Mouse (Mus musculus) embryonic facial prominence, embryonic 11.5 days (tissue): ENCODE data around the gene She. TPM values are rescaled to one million over a fixed set of nuclear protein-coding genes. Genes with fewer than 3 reads are reported as not detected.

ENCODE experiments used
- ATAC-seq: fragments of 200-750 bp; cut with Nextera tagmentation; replicated peaks from 2 replicates; pipeline ENCODE4 v1.8.0; 2017; ENCODE audit warnings: low read depth; ENCODE audit not compliant: insufficient number of reproducible peaks, low FRiP score, low TSS enrichment
- DNase-seq: peaks from one replicate; pipeline ENCODE4 v3.0.0-alpha.2; 2015; ENCODE audit warnings: low spot score
- H3K27ac ChIP-seq: fragments of 300-500 bp; sonication (generic); replicated peaks from 2 replicates; pipeline ENCODE4 v1.5.1; 2014; ENCODE audit warnings: mild to moderate bottlenecking, low read depth, low read length, control low read depth
- H3K27me3 ChIP-seq: fragments of 300-500 bp; sonication (generic); 2 replicates; pipeline ENCODE4 v1.6.1; 2014; ENCODE audit warnings: mild to moderate bottlenecking, low read length, moderate library complexity, mixed read lengths; ENCODE audit not compliant: control insufficient read depth, insufficient read depth
- H3K36me3 ChIP-seq: fragments of 300-500 bp; sonication (generic); replicated peaks from 2 replicates; pipeline ENCODE4 v1.6.1; 2014; ENCODE audit warnings: low read depth, mild to moderate bottlenecking, low read length, moderate library complexity, mixed read lengths; ENCODE audit not compliant: control insufficient read depth, insufficient read depth
- H3K4me1 ChIP-seq: fragments of 300-500 bp; sonication (generic); 2 replicates; pipeline ENCODE4 v1.6.1; 2014; ENCODE audit warnings: low read length, mixed read lengths; ENCODE audit not compliant: control insufficient read depth, insufficient read depth
- H3K4me2 ChIP-seq: fragments of 300-500 bp; sonication (generic); 2 replicates; pipeline ENCODE4 v1.6.1; 2014; ENCODE audit warnings: low read depth, mild to moderate bottlenecking, control low read depth, low read length, moderate library complexity
- H3K4me3 ChIP-seq: fragments of 300-500 bp; sonication (generic); 2 replicates; pipeline ENCODE4 v1.5.1; 2014; ENCODE audit warnings: low read depth, low read length, control low read depth
- H3K9ac ChIP-seq: fragments of 300-500 bp; sonication (generic); replicated peaks from 2 replicates; pipeline ENCODE4 v1.6.1; 2014; ENCODE audit warnings: mild to moderate bottlenecking, control low read depth, low read length
- H3K9me3 ChIP-seq: fragments of 300-500 bp; sonication (generic); replicated peaks from 2 replicates; pipeline ENCODE4 v1.6.1; 2016; ENCODE audit warnings: mild to moderate bottlenecking, low read length, inconsistent platforms, mixed read lengths; ENCODE audit not compliant: control insufficient read depth
- WGBS: fragments of 180-500 bp; shearing (Covaris S2); extraction: QIAGEN DNeasy Blood & Tissue Kit; methylation state at CpG from one replicate; pipeline ENCODE4 v1.1.7; 2014; 5-methylcytosine and 5-hydroxymethylcytosine counted together
- polyA plus RNA-seq: library from polyadenylated mRNA; unstranded; fragments of >200 nt; fragmentation: Nextera tagmentation; extraction: Ambion mirVana; gene quantifications from 2 replicates; pipeline ENCODE4 v1.2.1, GENCODE M21; 2014

Gene She
- polyA plus RNA-seq, 1 experiment from 2014 or later: 2.7 TPM

DNA sequence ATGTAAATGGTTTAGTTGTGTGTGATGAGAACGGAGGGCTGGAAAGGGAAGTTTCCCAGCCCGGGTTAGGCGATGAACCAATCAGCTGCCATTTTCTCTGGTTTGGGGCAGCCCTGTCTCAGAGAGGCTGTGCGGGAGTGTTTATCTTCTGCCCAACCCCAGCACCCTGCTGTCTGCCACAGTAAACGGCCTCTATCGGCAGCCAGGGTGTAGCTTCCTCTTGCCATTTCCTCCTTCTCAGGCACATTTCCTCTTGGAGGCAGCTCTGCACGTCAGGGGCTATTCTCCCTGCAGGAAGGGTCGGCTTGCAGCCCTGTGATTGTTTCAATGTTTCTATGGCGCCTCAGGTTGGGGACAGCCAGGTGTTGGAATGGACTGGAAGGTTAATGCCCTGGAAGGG lies 12.0 kb downstream of the She start:
- Histone ChIP-seq H3K9me3 (no peaks in the 10 kb centered on the region), H3K27me3 (no peaks in the 10 kb centered on the region), H3K27ac (no peak overlapping the region), H3K4me3 (no peak overlapping the region), H3K4me1 (no peaks in the 10 kb centered on the region), H3K9ac (no peak overlapping the region), H3K4me2 (no peak overlapping the region), H3K36me3 (no peaks in the 10 kb centered on the region)
- WGBS: 65% methylated on average over 9 of the region's 9 CpGs
- DNase-seq (no peak), ATAC-seq (no peak)

DNA sequence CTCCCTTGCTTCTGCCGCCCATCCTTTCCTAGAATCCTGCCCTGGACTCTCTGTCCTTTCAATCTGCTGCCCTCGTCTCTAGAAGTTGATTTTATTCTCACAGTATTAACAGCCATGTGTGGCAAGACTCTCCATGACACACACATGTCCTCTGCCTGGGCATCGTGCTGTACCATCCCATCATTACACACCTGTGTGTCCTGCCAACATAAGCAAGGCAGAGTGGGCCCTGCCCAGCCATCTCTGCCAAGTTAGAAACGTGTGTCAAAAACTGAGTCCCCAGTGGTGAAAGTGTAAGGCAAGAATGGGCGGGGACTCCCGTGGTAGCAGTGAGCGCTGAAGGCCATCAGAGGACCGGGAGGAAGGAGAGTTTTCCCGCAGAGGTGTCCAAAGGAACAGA lies 14.6 kb downstream of the She start:
- Histone ChIP-seq H3K4me1 (no peaks in the 10 kb centered on the region), H3K4me2 (no peak overlapping the region), H3K9ac (no peak overlapping the region), H3K27ac (no peak overlapping the region), H3K36me3 (no peaks in the 10 kb centered on the region), H3K27me3 (no peaks in the 10 kb centered on the region), H3K9me3 (no peaks in the 10 kb centered on the region), H3K4me3 (no peak overlapping the region)
- 80% methylated on average over 9 of the region's 9 CpGs for WGBS
- ATAC-seq: no peak
- no peak for DNase-seq

DNA sequence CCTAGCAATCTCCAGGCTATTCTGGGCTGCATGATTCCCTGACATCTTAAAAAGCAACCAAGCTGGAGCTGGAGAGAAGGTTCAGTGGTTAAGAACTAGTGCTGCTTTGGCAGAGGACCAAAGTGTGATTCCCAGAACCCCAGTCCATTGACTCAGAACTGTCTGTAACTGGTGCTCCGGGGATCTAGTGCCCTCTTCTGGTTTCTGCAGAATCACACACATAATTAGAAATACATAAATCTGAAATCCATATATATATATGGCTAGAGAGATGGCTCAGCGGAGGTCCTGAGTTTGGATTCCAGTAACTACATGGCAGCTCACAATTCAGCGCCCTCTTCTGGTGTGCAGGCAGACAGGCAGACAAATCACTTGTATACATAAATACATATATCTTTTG lies 16.0 kb downstream of the She start:
- H3K27ac ChIP-seq: no peak overlapping the region
- H3K27me3 ChIP-seq: no peaks in the 10 kb centered on the region
- no peak for ATAC-seq

DNA sequence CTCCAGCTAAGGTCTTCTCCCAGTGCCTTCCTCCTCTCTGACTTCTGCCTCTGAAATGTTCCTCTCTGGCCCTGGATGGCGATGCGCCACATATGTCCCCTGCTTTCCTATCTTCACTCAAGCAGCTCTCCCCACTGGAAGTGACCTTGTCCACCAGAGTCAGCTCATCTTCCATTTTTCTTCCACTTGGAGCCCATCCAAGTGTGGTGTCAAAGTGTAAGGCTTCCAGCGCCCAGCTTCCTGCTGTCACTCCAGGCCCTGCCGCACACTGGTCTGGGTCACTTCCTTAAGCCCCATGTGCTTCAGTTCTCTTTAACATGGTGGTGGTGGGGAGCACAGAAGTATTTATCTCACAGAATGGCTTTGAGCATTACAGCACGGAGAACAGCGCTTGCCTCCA lies 16.4 kb downstream of the She start:
- Histone ChIP-seq H3K4me3 (no peak overlapping the region), H3K27ac (no peak overlapping the region), H3K4me2 (no peak overlapping the region), H3K9ac (no peak overlapping the region), H3K27me3 (no peaks in the 10 kb centered on the region), H3K9me3 (no peaks in the 10 kb centered on the region), H3K4me1 (no peaks in the 10 kb centered on the region), H3K36me3 (no peaks in the 10 kb centered on the region)
- DNase-seq: no peak
- ATAC-seq: no peak
- 91% methylated on average over 6 of the region's 6 CpGs for WGBS

More for the DNA sequence above, 16.0 kb downstream of the She start:
- no peak overlapping the region for H3K4me2 ChIP-seq
- H3K4me1 ChIP-seq: no peaks in the 10 kb centered on the region
- H3K9ac ChIP-seq: no peak overlapping the region
- WGBS: 86% methylated on average over 3 of the region's 3 CpGs
- no peak overlapping the region for H3K4me3 ChIP-seq
- no peaks in the 10 kb centered on the region for H3K9me3 ChIP-seq
- DNase-seq: no peak
- no peaks in the 10 kb centered on the region for H3K36me3 ChIP-seq

DNA sequence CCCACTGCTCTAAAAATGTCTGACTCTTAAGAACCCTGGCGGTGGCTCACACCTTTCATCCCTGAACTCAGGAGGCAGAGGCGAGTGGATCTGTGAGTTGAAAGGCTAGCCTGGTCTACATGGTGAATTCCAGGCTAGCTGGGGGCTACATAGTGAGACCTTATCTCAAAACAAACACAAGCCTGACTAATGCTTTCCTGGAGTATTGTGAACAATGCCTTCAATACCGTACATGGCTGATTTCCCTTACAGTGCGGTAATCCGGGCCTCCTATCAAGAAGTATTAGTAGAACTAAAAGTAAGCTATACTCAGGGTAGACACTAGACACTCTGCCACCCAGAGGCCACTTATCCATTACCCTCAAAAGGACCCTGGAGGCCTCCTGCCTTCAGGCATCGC lies 16.9 kb downstream of the She start:
- WGBS: 87% methylated on average over 6 of the region's 6 CpGs
- ATAC-seq (no peak), DNase-seq (no peak)
- H3K4me3 ChIP-seq: no peak overlapping the region
- H3K36me3 ChIP-seq: no peaks in the 10 kb centered on the region
- H3K4me1 ChIP-seq: no peaks in the 10 kb centered on the region
- no peak overlapping the region for H3K4me2 ChIP-seq
- no peak overlapping the region for H3K9ac ChIP-seq
- H3K27me3 ChIP-seq: no peaks in the 10 kb centered on the region
- H3K9me3 ChIP-seq: no peaks in the 10 kb centered on the region
- H3K27ac ChIP-seq: no peak overlapping the region

DNA sequence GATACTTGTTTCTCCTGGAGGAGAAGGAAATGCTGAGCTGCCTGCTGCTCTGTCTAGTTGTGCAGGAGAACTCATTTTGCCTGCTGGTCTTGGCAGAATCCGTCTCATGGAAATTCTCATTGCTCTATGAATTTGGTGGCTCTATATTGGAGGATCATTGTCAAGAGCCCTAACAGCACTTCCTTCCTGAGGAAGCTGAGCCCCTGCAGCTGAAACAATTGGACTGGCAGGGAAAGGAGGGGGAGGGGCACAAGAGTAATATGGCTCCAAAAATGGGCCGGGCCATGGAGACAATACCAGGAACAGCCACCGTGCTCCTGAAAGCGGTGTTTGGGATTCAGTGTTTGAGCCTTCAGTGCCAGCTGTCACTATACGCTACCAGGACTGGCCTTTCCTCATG lies 22.6 kb downstream of the She start:
- Histone ChIP-seq H3K9ac (no peak overlapping the region), H3K27me3 (no peaks in the 10 kb centered on the region), H3K4me1 (no peaks in the 10 kb centered on the region), H3K4me3 (no peak overlapping the region), H3K9me3 (no peaks in the 10 kb centered on the region), H3K27ac (no peak overlapping the region), H3K36me3 (no peaks in the 10 kb centered on the region), H3K4me2 (no peak overlapping the region)
- DNase-seq (peak; percentile 26), ATAC-seq (no peak)
- 76% methylated on average over 5 of the region's 5 CpGs for WGBS

DNA sequence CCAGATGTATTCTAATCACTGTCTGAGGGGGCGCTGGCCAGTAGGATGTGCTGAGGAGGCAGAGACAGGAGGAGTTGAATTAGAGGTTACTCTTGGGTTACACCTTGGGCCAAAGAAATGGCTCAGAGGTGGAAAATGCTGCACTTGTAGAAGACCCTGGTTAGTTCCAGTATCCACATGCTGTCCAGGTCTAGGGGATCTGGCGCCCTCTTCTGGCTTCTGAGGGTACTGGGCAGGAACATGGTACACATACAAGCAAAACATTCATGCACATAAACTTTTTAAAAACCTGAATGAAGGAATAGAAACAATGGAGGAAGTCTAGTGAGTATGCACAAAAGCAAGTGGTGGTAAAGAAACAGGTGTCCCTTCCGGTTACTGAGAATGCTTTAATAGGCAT lies 26.2 kb downstream of the She start:
- Histone ChIP-seq H3K4me1 (no peaks in the 10 kb centered on the region), H3K27me3 (no peaks in the 10 kb centered on the region), H3K27ac (no peak overlapping the region), H3K36me3 (no peaks in the 10 kb centered on the region), H3K4me2 (no peak overlapping the region), H3K4me3 (no peak overlapping the region), H3K9ac (no peak overlapping the region), H3K9me3 (no peaks in the 10 kb centered on the region)
- WGBS: 83% methylated on average over 3 of the region's 3 CpGs
- DNase-seq (no peak), ATAC-seq (no peak)

DNA sequence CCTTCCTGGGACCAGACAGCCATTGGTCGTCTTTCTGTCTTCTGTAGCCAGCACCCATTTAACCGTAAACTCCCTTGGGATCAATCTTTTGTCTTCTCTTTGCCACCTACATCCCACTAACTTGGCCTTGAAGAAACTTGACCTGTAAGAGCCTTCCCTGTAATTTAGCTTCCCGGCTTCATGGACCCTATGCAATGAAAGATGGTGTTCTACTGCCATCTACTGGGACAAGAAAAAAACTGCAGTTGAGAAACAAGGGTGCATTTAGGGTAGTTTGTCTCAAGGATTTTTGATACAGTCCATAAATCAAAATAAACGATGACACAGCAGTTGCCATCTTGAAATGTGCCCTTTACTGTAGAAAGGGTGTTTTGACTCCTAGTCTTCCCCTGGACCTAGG lies 27.0 kb downstream of the She start:
- WGBS: 11% methylated on average over 4 of the region's 4 CpGs
- H3K4me2 ChIP-seq: no peak overlapping the region
- H3K9me3 ChIP-seq: no peaks in the 10 kb centered on the region
- DNase-seq: peak; percentile 81
- no peaks in the 10 kb centered on the region for H3K36me3 ChIP-seq
- no peak overlapping the region for H3K27ac ChIP-seq
- no peak overlapping the region for H3K4me3 ChIP-seq
- no peaks in the 10 kb centered on the region for H3K4me1 ChIP-seq
- H3K27me3 ChIP-seq: no peaks in the 10 kb centered on the region
- ATAC-seq: no peak
- H3K9ac ChIP-seq: no peak overlapping the region

DNA sequence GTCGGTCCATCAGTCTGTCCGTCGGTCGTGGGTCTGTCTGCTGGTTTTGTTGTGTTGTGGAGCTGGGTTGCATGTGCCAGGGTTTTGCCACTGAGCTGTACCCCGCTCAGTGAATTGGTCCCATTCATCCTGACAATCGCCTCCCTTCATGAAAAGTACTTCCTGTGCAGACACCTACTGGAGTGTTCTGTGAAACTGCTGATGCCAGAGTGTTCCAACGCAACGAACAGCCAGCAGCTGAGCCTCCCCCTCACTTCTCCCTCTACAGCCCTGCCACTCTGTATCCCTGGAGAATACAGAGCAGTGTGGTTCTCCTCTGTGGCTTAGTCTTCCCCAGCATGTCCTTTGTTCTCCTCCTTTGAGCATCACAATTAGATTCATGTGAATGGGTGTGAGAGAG lies 27.7 kb downstream of the She start:
- no peaks in the 10 kb centered on the region for H3K27me3 ChIP-seq
- ATAC-seq (no peak), DNase-seq (no peak)
- H3K4me2 ChIP-seq: no peak overlapping the region
- no peaks in the 10 kb centered on the region for H3K9me3 ChIP-seq
- 73% methylated on average over 8 of the region's 8 CpGs for WGBS
- H3K36me3 ChIP-seq: no peaks in the 10 kb centered on the region
- H3K27ac ChIP-seq: no peak overlapping the region
- no peaks in the 10 kb centered on the region for H3K4me1 ChIP-seq
- no peak overlapping the region for H3K4me3 ChIP-seq
- H3K9ac ChIP-seq: no peak overlapping the region
